Mouse (Mus musculus) cerebellum, adult 11-12 months (tissue): ENCODE measurements around the gene Fkrp.

ENCODE experiments used
- DNase-seq: peaks from one replicate; pipeline ENCODE4 v3.0.0; 2022

Gene Fkrp

GRCm38 (mm10) chr7:16827274-16827673 lies 10.7 kb upstream of the Fkrp start:
- DNase-seq: no peak

- DNase-seq: no peak
These were observed 10.0 kb upstream of the Fkrp start for GRCm38 (mm10) chr7:16826571-16826970.

- no peak for DNase-seq
These were observed 9.3 kb upstream of the Fkrp start for GRCm38 (mm10) chr7:16825785-16826184.

- peak; percentile 52 for DNase-seq
These were observed 7.2 kb upstream of the Fkrp start for GRCm38 (mm10) chr7:16823734-16824133.

- DNase-seq: peak; percentile 59
These were observed 5.2 kb upstream of the Fkrp start for GRCm38 (mm10) chr7:16821669-16822101.

- peak; percentile 26 for DNase-seq
These were observed 4.6 kb upstream of the Fkrp start for GRCm38 (mm10) chr7:16821091-16821490.

GRCm38 (mm10) chr7:16820271-16820763 lies 3.8 kb upstream of the Fkrp start:
- DNase-seq: no peak

- no peak for DNase-seq
These were observed 3.3 kb upstream of the Fkrp start for GRCm38 (mm10) chr7:16819794-16820193.

- DNase-seq: peak; percentile 39
These were observed 1.2 kb upstream of the Fkrp start for GRCm38 (mm10) chr7:16817693-16818092.

- peak; percentile 87 for DNase-seq
These were observed 456 bp downstream of the Fkrp start for GRCm38 (mm10) chr7:16816078-16816474.

GRCm38 (mm10) chr7:16815351-16815941 lies 1.1 kb downstream of the Fkrp start, which contains the start of gene Strn4:
Gene Strn4 (plus strand): TSS chr7:16815889.
- DNase-seq: peak; percentile 54

GRCm38 (mm10) chr7:16812505-16812904 lies 4.0 kb downstream of the Fkrp start:
- DNase-seq: no peak

GRCm38 (mm10) chr7:16811649-16812070 lies 4.9 kb downstream of the Fkrp start:
- DNase-seq: no peak

- DNase-seq: peak; percentile 71
These were observed 5.4 kb downstream of the Fkrp start for GRCm38 (mm10) chr7:16810920-16811648.

- DNase-seq: peak; percentile 54
These were observed 6.1 kb downstream of the Fkrp start for GRCm38 (mm10) chr7:16810399-16810919.

GRCm38 (mm10) chr7:16809739-16810138 lies 6.8 kb downstream of the Fkrp start:
- peak; percentile 72 for DNase-seq

GRCm38 (mm10) chr7:16808647-16809046 lies 7.9 kb downstream of the Fkrp start:
- peak; percentile 27 for DNase-seq

- DNase-seq: no peak
These were observed 8.6 kb downstream of the Fkrp start for GRCm38 (mm10) chr7:16807936-16808335.

GRCm38 (mm10) chr7:16804409-16805028 lies 12.0 kb downstream of the Fkrp start:
- DNase-seq: no peak

- DNase-seq: no peak
These were observed 21.6 kb downstream of the Fkrp start for GRCm38 (mm10) chr7:16794886-16795285.

- no peak for DNase-seq
These were observed 23.4 kb downstream of the Fkrp start for GRCm38 (mm10) chr7:16793010-16793725.

GRCm38 (mm10) chr7:16792316-16792715 lies 24.2 kb downstream of the Fkrp start:
- DNase-seq: no peak

GRCm38 (mm10) chr7:16785541-16786083 lies 30.9 kb downstream of the Fkrp start:
- no peak for DNase-seq
